Mouse (Mus musculus): Measurements from ENCODE around the gene Dab2ip.

Dab2ip gene

GRCm38 (mm10) chr2:35559551-35559835, 1.4 kb downstream of the Dab2ip start:
- DNase-seq: no peak

GRCm38 (mm10) chr2:35563722-35564121, 5.7 kb downstream of the Dab2ip start:
- no peak for DNase-seq

GRCm38 (mm10) chr2:35565051-35565836, 7.2 kb downstream of the Dab2ip start:
- DNase-seq: no peak

DNA sequence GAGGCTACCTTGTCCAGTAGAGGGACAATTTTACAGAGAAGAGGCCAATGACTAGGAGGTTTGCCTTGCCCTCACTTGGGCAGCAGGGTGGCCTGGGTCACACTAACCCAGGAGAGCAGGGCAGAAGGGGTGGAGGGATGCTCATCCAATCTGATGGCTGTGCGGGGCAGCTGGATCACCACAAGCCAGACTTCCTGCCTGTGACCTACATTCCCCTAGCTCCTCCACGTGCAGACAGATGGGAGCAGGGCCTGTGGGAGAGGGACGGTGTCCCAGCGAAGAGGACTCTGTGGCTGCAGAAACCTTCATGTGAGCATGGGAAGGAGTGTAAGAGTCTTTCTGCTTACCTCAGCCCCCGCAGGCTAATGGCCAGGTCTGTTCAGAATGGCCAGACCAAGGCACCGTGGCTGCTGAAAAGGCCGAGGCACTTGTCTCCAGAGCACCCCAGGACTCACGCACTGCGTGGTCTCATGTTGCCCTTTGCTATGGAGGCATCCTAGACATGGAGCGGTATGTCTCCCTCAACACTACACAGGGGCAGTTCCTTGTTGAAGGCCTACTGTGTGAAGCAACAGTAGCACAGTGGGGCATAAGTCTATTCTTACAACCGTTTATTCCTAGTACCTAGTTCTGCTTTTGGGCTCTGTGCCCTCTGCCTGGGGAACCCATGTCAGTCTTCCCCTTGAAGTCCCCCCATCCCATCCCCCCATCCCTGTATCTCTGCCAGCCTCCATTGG, 9.1 kb downstream of the Dab2ip start:
- peak in 1 of 2 experiments; percentile 13 for DNase-seq

- DNase-seq: no peak
These were observed 9.7 kb downstream of the Dab2ip start for GRCm38 (mm10) chr2:35567694-35568149.

- peak; percentile 59 to 60 for DNase-seq
These were observed 12.7 kb downstream of the Dab2ip start for GRCm38 (mm10) chr2:35570743-35571142.

DNA sequence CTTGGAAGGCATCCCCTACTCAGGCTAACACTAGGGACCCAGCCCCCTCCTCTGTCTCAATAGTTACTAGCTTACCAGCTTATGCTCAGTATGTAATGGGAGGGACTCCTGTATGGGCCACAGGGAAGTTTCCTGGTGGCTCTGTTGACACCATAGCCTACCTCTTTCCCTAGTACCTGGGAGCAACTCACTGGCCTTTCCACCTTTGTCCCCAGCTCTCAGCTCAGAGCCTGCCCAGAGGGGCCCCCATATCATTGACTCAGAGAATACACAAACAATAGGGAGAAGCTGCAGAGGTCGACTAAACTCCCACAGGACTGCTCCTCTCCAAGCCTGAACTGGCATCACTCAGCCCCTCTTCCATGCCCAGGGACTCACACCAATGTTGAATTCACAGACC, 16.6 kb downstream of the Dab2ip start:
- DNase-seq: no peak

GRCm38 (mm10) chr2:35576675-35577074, 18.6 kb downstream of the Dab2ip start:
- DNase-seq: no peak

GRCm38 (mm10) chr2:35580111-35580510, 22.0 kb downstream of the Dab2ip start:
- no peak for DNase-seq

GRCm38 (mm10) chr2:35581501-35582340, 23.7 kb downstream of the Dab2ip start:
- DNase-seq: peak; percentile 75 to 84

DNA sequence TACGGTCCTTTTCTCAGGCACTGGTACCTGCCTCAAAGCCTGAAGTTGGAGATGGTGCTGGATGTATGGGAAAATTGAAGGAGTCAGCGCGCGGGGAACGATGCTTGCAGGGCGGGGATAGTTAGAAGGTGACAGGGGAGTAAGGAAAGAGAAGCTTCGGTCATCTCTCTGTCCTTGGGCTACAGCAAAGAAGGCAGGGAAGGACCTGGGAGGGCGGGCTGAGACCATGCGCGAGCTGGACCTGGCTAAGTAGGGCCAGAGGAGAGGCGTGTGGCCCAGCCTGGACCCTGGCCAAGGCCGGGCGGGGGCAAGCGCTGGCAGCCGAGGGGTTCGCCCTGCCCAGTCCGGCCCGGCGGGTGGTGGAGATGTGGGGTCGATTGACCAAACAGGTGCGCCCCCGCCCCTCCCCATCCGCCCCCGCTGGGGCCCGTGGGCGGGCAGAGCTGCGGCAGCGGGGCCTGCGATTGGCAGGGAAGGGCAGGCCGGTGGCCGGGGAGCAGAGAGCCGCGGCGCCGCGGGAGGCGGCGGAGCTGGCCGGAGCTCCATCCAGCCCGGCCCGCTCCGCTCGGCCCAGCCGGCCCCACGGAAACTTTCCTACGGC, 24.4 kb downstream of the Dab2ip start:
- DNase-seq: peak; percentile 93 to 94

- peak; percentile 20 to 46 for DNase-seq
These were observed 25.3 kb downstream of the Dab2ip start for GRCm38 (mm10) chr2:35583406-35583805.

DNA sequence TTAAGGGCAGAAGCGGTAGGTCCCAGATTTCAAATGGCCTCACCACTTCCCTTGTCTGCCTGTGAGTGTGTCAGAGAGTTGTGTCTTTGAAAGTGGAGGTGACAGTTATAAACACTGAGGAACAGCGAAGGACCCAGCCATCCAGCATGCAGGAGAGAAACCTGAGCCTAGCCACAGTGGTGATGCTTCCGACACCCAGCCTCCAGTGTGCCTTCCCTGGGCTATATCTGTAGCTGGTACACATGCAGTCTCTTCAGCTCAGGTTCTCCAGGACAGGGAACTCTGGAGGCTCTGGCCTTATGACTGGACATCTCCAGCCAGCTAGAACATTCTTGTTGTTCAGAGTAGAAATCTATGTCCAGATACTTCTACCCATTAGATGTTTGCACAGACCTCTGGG, 25.9 kb downstream of the Dab2ip start:
- no peak for DNase-seq

- peak; percentile 32 to 54 for DNase-seq
These were observed 30.3 kb downstream of the Dab2ip start for GRCm38 (mm10) chr2:35588368-35588767.

GRCm38 (mm10) chr2:35589385-35589784, 31.3 kb downstream of the Dab2ip start:
- no peak for DNase-seq

DNA sequence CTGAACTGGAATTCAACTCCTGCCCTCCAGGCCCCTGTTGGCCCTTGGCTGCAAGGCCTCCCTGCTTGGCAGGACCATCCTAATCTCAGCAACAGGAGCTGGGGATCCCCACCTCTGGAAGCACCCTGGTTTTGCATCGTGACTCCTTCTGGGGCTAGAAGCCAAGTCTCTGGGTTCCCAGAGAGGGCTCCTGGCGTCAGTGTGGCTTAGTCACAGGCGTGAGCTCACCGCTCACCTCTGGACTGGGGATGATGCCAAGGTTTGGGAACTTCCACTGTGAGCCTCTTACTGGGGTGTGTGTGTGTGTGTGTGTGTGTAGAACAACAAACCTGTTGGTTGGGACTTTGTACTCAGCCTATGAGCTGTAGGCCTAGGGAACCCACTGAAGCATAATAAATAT, 31.7 kb downstream of the Dab2ip start:
- DNase-seq: peak; percentile 85 to 92

- DNase-seq: no peak
These were observed 34.1 kb downstream of the Dab2ip start for GRCm38 (mm10) chr2:35591961-35592724.

DNA sequence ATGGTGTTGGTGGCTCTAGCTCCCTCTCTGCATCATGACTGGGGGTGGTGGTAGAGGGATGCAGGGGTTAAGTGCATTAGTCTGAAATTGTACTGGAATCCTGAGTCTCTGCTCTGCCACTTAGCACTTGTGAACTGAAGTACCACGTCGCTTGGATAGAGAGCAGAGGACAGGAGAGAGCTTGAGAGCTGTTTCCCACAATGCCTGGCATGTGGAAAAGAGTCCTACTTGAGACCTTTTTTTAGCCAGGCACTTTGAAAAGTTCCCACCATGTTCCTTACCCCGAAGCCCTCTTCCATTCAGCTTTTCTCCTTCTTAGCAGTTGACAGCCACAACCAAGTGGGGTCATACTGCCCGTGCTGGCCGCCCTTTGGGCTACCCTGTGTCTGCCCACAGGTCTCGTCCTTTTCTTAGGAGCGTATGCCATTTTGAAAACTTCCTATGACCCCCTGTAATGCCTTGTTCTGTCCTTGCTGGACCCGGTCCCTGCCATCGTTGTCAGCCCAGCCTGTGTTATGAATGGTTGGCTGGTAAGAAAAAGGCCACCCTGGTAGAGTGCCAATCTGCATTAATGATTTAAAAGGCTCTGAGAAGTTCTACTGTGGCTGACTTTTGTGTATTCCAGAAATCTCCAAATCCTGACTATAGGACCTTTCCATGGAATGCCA, 34.8 kb downstream of the Dab2ip start:
- DNase-seq: peak; percentile 74 to 82

DNA sequence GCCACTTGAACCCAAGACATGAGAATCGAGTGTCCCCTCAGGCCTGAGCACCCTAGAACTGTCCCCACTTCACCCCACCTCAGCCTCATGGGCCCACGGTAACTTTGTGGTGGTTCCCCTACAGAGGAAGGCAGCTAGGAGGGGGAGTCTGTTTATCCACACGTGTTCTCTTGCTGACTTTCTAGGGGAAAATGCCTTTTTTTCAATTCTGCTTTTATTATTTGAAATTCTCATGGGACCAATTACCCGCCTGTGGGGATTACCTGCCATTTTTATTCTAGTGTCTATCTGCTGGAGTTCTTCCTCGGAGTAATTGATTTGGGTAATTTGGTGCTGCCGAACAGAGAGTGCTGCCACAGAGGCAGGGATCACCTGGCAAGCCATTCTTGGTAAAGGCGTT, 35.8 kb downstream of the Dab2ip start:
- DNase-seq: no peak

DNA sequence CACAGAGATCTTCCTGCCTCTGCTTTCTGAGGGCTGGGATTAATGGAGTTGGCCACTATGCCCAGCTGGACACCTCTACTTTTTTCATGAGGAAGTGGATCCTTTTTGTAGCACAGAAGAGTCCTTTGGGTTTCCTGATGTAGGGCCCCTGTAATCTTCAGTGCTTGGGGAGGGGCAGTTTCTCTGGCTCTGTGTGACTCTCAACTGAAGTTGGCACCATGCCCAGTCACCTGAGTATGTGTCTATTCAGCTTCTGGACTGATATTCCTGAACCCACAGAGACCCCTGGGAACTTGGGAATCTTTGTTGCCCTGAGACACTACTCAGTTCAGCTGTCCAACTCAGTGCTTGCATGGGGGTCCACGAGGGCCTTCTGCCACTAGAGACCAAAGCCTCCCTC, 37.0 kb downstream of the Dab2ip start:
- peak; percentile 71 to 72 for DNase-seq

GRCm38 (mm10) chr2:35595718-35596117, 37.7 kb downstream of the Dab2ip start:
- peak; percentile 56 to 59 for DNase-seq

- DNase-seq: peak; percentile 21 to 33
These were observed 38.7 kb downstream of the Dab2ip start for GRCm38 (mm10) chr2:35596796-35597195.
